ENCODE assay signal across 8 mouse cellular contexts in the genomic region with DNA sequence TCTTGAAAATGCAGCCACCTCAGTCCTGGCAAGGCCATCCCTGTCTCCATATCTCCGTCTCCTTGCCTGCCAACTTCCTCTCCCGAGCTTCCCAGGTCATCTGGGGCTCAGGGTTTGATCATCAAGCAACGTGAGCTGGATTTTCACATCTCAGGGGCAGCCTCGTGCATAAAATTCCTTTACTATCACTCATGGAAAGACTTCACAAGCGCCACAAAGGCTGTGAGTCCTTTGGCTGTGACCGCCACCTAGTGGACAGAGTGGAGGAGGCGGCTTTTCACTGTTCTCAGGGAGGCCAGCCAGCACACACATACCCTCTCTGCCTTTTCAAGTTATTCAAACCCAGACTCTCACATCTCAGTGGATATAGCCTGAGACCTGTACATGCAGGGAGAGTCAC. TPM values are rescaled to one million over a fixed set of nuclear protein-coding genes. Genes with fewer than 3 reads are reported as not detected.
DNase-seq lines count a peak whose midpoint lies in the region; ATAC-seq lines count a peak whose summit lies in the region.

No protein-coding gene starts in this region.

- H3K4me1 ChIP-seq in kidney, embryonic 14.5 days (ENCODE audit: control insufficient read depth, insufficient read depth, low read length) = peaks cover 3% of the 10 kb centered on the region; the same call in 1 of the 2 replicates
- H3K4me1 ChIP-seq in intestine, embryonic 16.5 days (ENCODE audit: control insufficient read depth, insufficient read depth, low read length) = no peaks in the 10 kb centered on the region; the same call in 1 of the 2 replicates
- H3K4me1 ChIP-seq in limb, embryonic 10.5 days = peaks cover 16% of the 10 kb centered on the region

- no peaks in the 10 kb centered on the region for H3K9me3 ChIP-seq in kidney, embryonic 14.5 days (ENCODE audit: control insufficient read depth, low read length)
- H3K9me3 ChIP-seq in intestine, embryonic 16.5 days (ENCODE audit: control insufficient read depth, low read length) = no peaks in the 10 kb centered on the region
- no peaks in the 10 kb centered on the region for H3K9me3 ChIP-seq in limb, embryonic 10.5 days (replicated peaks)

- WGBS in kidney, embryonic 14.5 days = 13% methylated on average over 7 of the region's 7 CpGs
- WGBS in intestine, embryonic 16.5 days = 9% methylated on average over 7 of the region's 7 CpGs
- WGBS in limb, embryonic 10.5 days = 16% methylated on average over 7 of the region's 7 CpGs

- DNase-seq in kidney, adult 11 months = peak; percentile 64
- DNase-seq in embryo, embryonic 11.5 days (ENCODE audit: low read depth, low spot score) = peak; percentile 80
- DNase-seq in limb, embryonic 10.5 days (ENCODE audit: low spot score) = peak; percentile 87
- peak; percentile 50 to 62 for DNase-seq in monocyte, adult 2 months (ENCODE audit: low read depth in 1 of 2, low spot score in 2 of 2)
- DNase-seq in spleen, postnatal 14 days (ENCODE audit: low spot score in 2 of 2) = peak; percentile 53 to 75

- no peaks in the 10 kb centered on the region for H3K27me3 ChIP-seq in kidney, embryonic 14.5 days (ENCODE audit: control insufficient read depth, insufficient read depth, low read length)
- no peaks in the 10 kb centered on the region for H3K27me3 ChIP-seq in intestine, embryonic 16.5 days (replicated peaks; ENCODE audit: control insufficient read depth, insufficient read depth, low read length)
- H3K27me3 ChIP-seq in limb, embryonic 10.5 days (ENCODE audit: low read depth, poor library complexity, severe bottlenecking) = no peaks in the 10 kb centered on the region

- no peak overlapping the region for H3K4me3 ChIP-seq in kidney, embryonic 14.5 days (ENCODE audit: low read length)
- no peak overlapping the region for H3K4me3 ChIP-seq in intestine, embryonic 16.5 days (ENCODE audit: low read length)
- no peak overlapping the region for H3K4me3 ChIP-seq in limb, embryonic 10.5 days

- peaks cover 51% of the 10 kb centered on the region for H3K36me3 ChIP-seq in kidney, embryonic 14.5 days (ENCODE audit: control insufficient read depth, insufficient read depth, low read length)
- peaks cover 4% of the 10 kb centered on the region; the same call in 1 of the 2 replicates for H3K36me3 ChIP-seq in intestine, embryonic 16.5 days (ENCODE audit: control insufficient read depth, insufficient read depth, low read length)
- H3K36me3 ChIP-seq in limb, embryonic 10.5 days = peaks cover 72% of the 10 kb centered on the region

- no peak overlapping the region for H3K9ac ChIP-seq in kidney, embryonic 14.5 days (ENCODE audit: low read depth, low read length)
- H3K9ac ChIP-seq in intestine, embryonic 16.5 days (ENCODE audit: low read depth, low read length) = no peak overlapping the region

- no peak overlapping the region for H3K27ac ChIP-seq in kidney, embryonic 14.5 days (ENCODE audit: low read depth, low read length)
- no peak overlapping the region for H3K27ac ChIP-seq in intestine, embryonic 16.5 days (ENCODE audit: low read length)
- H3K27ac ChIP-seq in limb, embryonic 10.5 days = no peak overlapping the region

- ATAC-seq in kidney, embryonic 14.5 days (ENCODE audit: low FRiP score, low TSS enrichment) = no peak
- peak; percentile 36; the same call in 1 of the 2 replicates for ATAC-seq in granulocyte monocyte progenitor cell, adult 5-6 weeks (replicated peaks; ENCODE audit: poor library complexity, severe bottlenecking)
- peak; percentile 53; the same call in 1 of the 2 replicates for ATAC-seq in intestine, embryonic 16.5 days

- no peak overlapping the region for H3K4me2 ChIP-seq in kidney, embryonic 14.5 days (replicated peaks; ENCODE audit: low read depth, low read length)
- H3K4me2 ChIP-seq in intestine, embryonic 16.5 days (ENCODE audit: low read depth, low read length) = no peak overlapping the region

RNA-seq across cellular contexts. Expression of gene Ssh1, which starts 39.3 kb away (rescaled TPM):
- 18.5 and 28.2 TPM in 2 replicates for polyA plus RNA-seq in kidney, embryonic 14.5 days (2014; fragmentation: Nextera tagmentation; extraction: Ambion mirVana)
- 5.9 and 15.0 TPM in 2 replicates for total RNA-seq in granulocyte monocyte progenitor cell, adult 5-6 weeks (2014; fragmentation: Nextera tagmentation)
- 1.9 and 2.4 TPM in 2 replicates for total RNA-seq in granulocyte monocyte progenitor cell, adult 5-6 weeks (2017)
- polyA plus RNA-seq in intestine, embryonic 16.5 days (2015; fragmentation: Nextera tagmentation; extraction: Ambion mirVana) = 7.1 and 7.8 TPM in 2 replicates
- 13.6 and 16.4 TPM in 2 replicates for polyA plus RNA-seq in limb, embryonic 10.5 days (2016; fragmentation: Nextera tagmentation; extraction: Ambion mirVana)

RNA-seq across cellular contexts. Expression of gene Coro1c, which starts 45.9 kb away (rescaled TPM):
- 42.1 and 108 TPM in 2 replicates for polyA plus RNA-seq in kidney, embryonic 14.5 days (2014; fragmentation: Nextera tagmentation; extraction: Ambion mirVana)
- 55.8 and 64.9 TPM in 2 replicates for total RNA-seq in granulocyte monocyte progenitor cell, adult 5-6 weeks (2014; fragmentation: Nextera tagmentation)
- 80.5 and 102 TPM in 2 replicates for total RNA-seq in granulocyte monocyte progenitor cell, adult 5-6 weeks (2017)
- 175 and 183 TPM in 2 replicates for polyA plus RNA-seq in intestine, embryonic 16.5 days (2015; fragmentation: Nextera tagmentation; extraction: Ambion mirVana)
- 129 and 139 TPM in 2 replicates for polyA plus RNA-seq in limb, embryonic 10.5 days (2016; fragmentation: Nextera tagmentation; extraction: Ambion mirVana)

RNA-seq across cellular contexts. Expression of gene Dao, which starts 49.1 kb away (rescaled TPM):
- polyA plus RNA-seq in kidney, embryonic 14.5 days (2014; fragmentation: Nextera tagmentation; extraction: Ambion mirVana) = 6.0 and 7.7 TPM in 2 replicates
- total RNA-seq in granulocyte monocyte progenitor cell, adult 5-6 weeks (2014; fragmentation: Nextera tagmentation) = not detected in 2 replicates
- total RNA-seq in granulocyte monocyte progenitor cell, adult 5-6 weeks (2017) = not detected in 2 replicates
- 31.0 and 32.5 TPM in 2 replicates for polyA plus RNA-seq in intestine, embryonic 16.5 days (2015; fragmentation: Nextera tagmentation; extraction: Ambion mirVana)
- not detected in 2 replicates for polyA plus RNA-seq in limb, embryonic 10.5 days (2016; fragmentation: Nextera tagmentation; extraction: Ambion mirVana)
